Mouse (Mus musculus) CH12.LX (cell line): Measurements from ENCODE around the gene Tspan5. TPM values are rescaled to one million over a fixed set of nuclear protein-coding genes. Genes with fewer than 3 reads are reported as not detected.

Experiments
- DNase-seq: peaks from one replicate; pipeline ENCODE4 v3.0.0-alpha.2; 2013; ENCODE audit errors: extremely low read depth
- H3K27ac ChIP-seq: 2 replicates; pipeline ENCODE4 v1.5.1; 2012; ENCODE audit warnings: low read depth, mild to moderate bottlenecking, control low read depth, moderate library complexity; ENCODE audit not compliant: insufficient read depth
- H3K27me3 ChIP-seq: replicated peaks from 2 replicates; pipeline ENCODE3; 2012; ENCODE audit warnings: inconsistent platforms
- H3K36me3 ChIP-seq, 2 experiments: replicated peaks in 1 of 2; 2 replicates each; pipeline versions ENCODE3 to v1.6.1; 2012; ENCODE audit warnings: inconsistent platforms in 1 of 2, low read length in 1 of 2, mild to moderate bottlenecking in 1 of 2, mixed read lengths in 1 of 2, moderate library complexity in 1 of 2; ENCODE audit not compliant: control insufficient read depth in 1 of 2, insufficient read depth in 1 of 2
- H3K4me1 ChIP-seq, 2 experiments: 2 replicates each; pipeline ENCODE4 v1.6.1; 2012; ENCODE audit warnings: inconsistent platforms in 1 of 2, moderate library complexity in 1 of 2; ENCODE audit not compliant: insufficient read depth in 2 of 2, control insufficient read depth in 1 of 2
- H3K4me2 ChIP-seq: 2 replicates; pipeline ENCODE4 v1.6.1; 2012; ENCODE audit warnings: low read depth, mild to moderate bottlenecking, control low read depth; ENCODE audit not compliant: poor library complexity, insufficient read depth, severe bottlenecking
- H3K4me3 ChIP-seq, 3 experiments: fragments of 150-350 bp in 1 of 3; sonication (generic) in 1 of 3; replicated peaks in 1 of 3; 2 replicates each; pipeline versions ENCODE3 to v1.5.1; 2011 to 2012; ENCODE audit warnings: low read depth in 2 of 3, low read length in 2 of 3, mild to moderate bottlenecking in 2 of 3, moderate library complexity in 2 of 3, control low read depth in 1 of 3, improper control_type of control experiment in 1 of 3, inconsistent platforms in 1 of 3, mixed read lengths in 1 of 3; ENCODE audit not compliant: poor library complexity in 1 of 3
- H3K79me2 ChIP-seq: replicated peaks from 2 replicates; pipeline ENCODE4 v1.6.1; 2012; ENCODE audit warnings: mild to moderate bottlenecking, moderate library complexity; ENCODE audit not compliant: control insufficient read depth, poor library complexity, insufficient read depth, severe bottlenecking; ENCODE audit errors: extremely low read depth
- H3K9ac ChIP-seq: 2 replicates; pipeline ENCODE4 v1.6.1; 2012; ENCODE audit warnings: low read depth, mild to moderate bottlenecking, control low read depth, moderate library complexity; ENCODE audit not compliant: insufficient read depth
- H3K9me3 ChIP-seq: replicated peaks from 2 replicates; pipeline ENCODE3; 2012; ENCODE audit warnings: low read length, inconsistent platforms, mixed read lengths
- BHLHE40 ChIP-seq: IDR thresholded peaks from 2 replicates; pipeline ENCODE4 v1.6.1; 2011; ENCODE audit warnings: mild to moderate bottlenecking, low read depth, low read length, improper control_type of control experiment
- CHD1 ChIP-seq: IDR thresholded peaks from 2 replicates; pipeline ENCODE4 v1.6.1; 2012; ENCODE audit warnings: low read depth, low read length, improper control_type of control experiment, inconsistent platforms
- GABPA ChIP-seq: IDR thresholded peaks from 2 replicates; pipeline ENCODE4 v1.6.1; 2012; ENCODE audit warnings: low read depth, low read length, improper control_type of control experiment, inconsistent platforms; ENCODE audit not compliant: insufficient replicate concordance
- HCFC1 ChIP-seq: IDR thresholded peaks from 2 replicates; pipeline ENCODE4 v1.6.1; 2012; ENCODE audit warnings: low read depth, mild to moderate bottlenecking, inconsistent platforms, low read length, improper control_type of control experiment
- IRF4 ChIP-seq: IDR thresholded peaks from 2 replicates; pipeline ENCODE4 v1.6.1; 2014; ENCODE audit warnings: low read depth, mild to moderate bottlenecking, inconsistent platforms, low read length, improper control_type of control experiment
- KAT2A ChIP-seq: IDR thresholded peaks from 2 replicates; pipeline ENCODE4 v1.6.1; 2012; ENCODE audit warnings: low read length, improper control_type of control experiment, inconsistent platforms; ENCODE audit not compliant: insufficient replicate concordance
- MAFK ChIP-seq: IDR thresholded peaks from 2 replicates; pipeline ENCODE4 v1.6.1; 2011; ENCODE audit warnings: low read length, improper control_type of control experiment; ENCODE audit not compliant: insufficient replicate concordance
- MAX ChIP-seq: IDR thresholded peaks from 2 replicates; pipeline ENCODE4 v1.6.1; 2011; ENCODE audit warnings: low read length, improper control_type of control experiment
- MEF2A ChIP-seq: IDR thresholded peaks from 2 replicates; pipeline ENCODE4 v1.6.1; 2014; ENCODE audit warnings: low read depth, mild to moderate bottlenecking, inconsistent platforms, low read length, improper control_type of control experiment, borderline replicate concordance
- NELFE ChIP-seq: IDR thresholded peaks from 2 replicates; pipeline ENCODE4 v1.6.1; 2011; ENCODE audit warnings: low read depth, low read length, improper control_type of control experiment
- POLR2A ChIP-seq: IDR thresholded peaks from 2 replicates; pipeline ENCODE4 v1.6.1; 2011; ENCODE audit warnings: low read depth, mild to moderate bottlenecking, improper control_type of control experiment, low read length
- POLR2AphosphoS2 ChIP-seq: IDR thresholded peaks from 2 replicates; pipeline ENCODE4 v1.6.1; 2011; ENCODE audit warnings: low read depth, low read length, improper control_type of control experiment
- RAD21 ChIP-seq: IDR thresholded peaks from 2 replicates; pipeline ENCODE4 v1.6.1; 2011; ENCODE audit warnings: low read depth, mild to moderate bottlenecking, low read length, improper control_type of control experiment, moderate library complexity
- SIN3A ChIP-seq: IDR thresholded peaks from 2 replicates; pipeline ENCODE4 v1.6.1; 2012; ENCODE audit warnings: low read length, improper control_type of control experiment, inconsistent platforms
- SMC3 ChIP-seq: IDR thresholded peaks from 2 replicates; pipeline ENCODE4 v1.6.1; 2011; ENCODE audit warnings: low read depth, low read length, improper control_type of control experiment
- TCF12 ChIP-seq: IDR thresholded peaks from 2 replicates; pipeline ENCODE4 v1.6.1; 2014; ENCODE audit warnings: low read depth, mild to moderate bottlenecking, inconsistent platforms, low read length, improper control_type of control experiment
- USF1 ChIP-seq: IDR thresholded peaks from 2 replicates; pipeline ENCODE4 v1.6.1; 2014; ENCODE audit warnings: low read depth, mild to moderate bottlenecking, inconsistent platforms, low read length, improper control_type of control experiment
- USF2 ChIP-seq: conservative IDR thresholded peaks from 2 replicates; pipeline ENCODE4 v1.6.1; 2011; ENCODE audit warnings: low read depth, low read length, improper control_type of control experiment
- ZKSCAN1 ChIP-seq: IDR thresholded peaks from 2 replicates; pipeline ENCODE4 v1.6.1; 2012; ENCODE audit warnings: low read depth, inconsistent platforms, low read length, improper control_type of control experiment, borderline replicate concordance
- ZMIZ1 ChIP-seq: IDR thresholded peaks from 2 replicates; pipeline ENCODE4 v1.6.1; 2012; ENCODE audit warnings: low read depth, mild to moderate bottlenecking, inconsistent platforms, low read length, improper control_type of control experiment
- dilution Hi-C: fragments of 300-500 bp; cut with MboI; formaldehyde crosslinking; loops from 2 replicates; pipeline ENCODE4 v1.14.3; 2020; ENCODE audit warnings: low sequenced_read_pairs; ENCODE audit not compliant: extremely low pct_unique_long_range_greater_than_20kb, extremely low pct_ligation_motif_present
- in situ Hi-C: fragments of 300-500 bp; cut with MboI; formaldehyde crosslinking; loops from 3 replicates; pipeline ENCODE4 v1.14.3; 2019; ENCODE audit warnings: low sequenced_read_pairs, low pct_ligation_motif_present, low pct_unique_long_range_greater_than_20kb, mixed read lengths
- polyA plus RNA-seq: library from polyadenylated mRNA; unstranded; fragments of >175 nt; gene quantifications from 2 replicates; pipeline ENCODE4 v1.2.1, GENCODE M21; 2012; ENCODE audit warnings: low read depth; ENCODE audit not compliant: insufficient read length
- total RNA-seq, 2 experiments: library from RNA; depleted of rRNA; stranded (reverse); fragments of 300-350 nt in 1 of 2; fragments of >200 nt in 1 of 2; gene quantifications; 2 replicates each; pipeline ENCODE4 v1.2.3; 2012 to 2014

Gene Tspan5
- total and polyA plus RNA-seq, 3 experiments = 17.2 to 43.1 (median 25.9) TPM

- TF ChIP-seq BHLHE40 (no peak), RAD21 (no peak), KAT2A (no peak)
- peaks cover 6 to 31% of the 10 kb centered on the region in 2 experiments; a peak in 3 of 4 replicates for H3K4me1 ChIP-seq
- H3K9me3 ChIP-seq = no peaks in the 10 kb centered on the region
- dilution Hi-C loops = no loop called here
- no peak overlapping the region for H3K4me3 ChIP-seq
- no peaks in the 10 kb centered on the region for H3K27me3 ChIP-seq
- no peaks in the 10 kb centered on the region for H3K79me2 ChIP-seq
- peaks cover 0 to 10% of the 10 kb centered on the region in 2 experiments for H3K36me3 ChIP-seq
- in situ Hi-C loops = no loop called here
- H3K4me2 ChIP-seq = no peak overlapping the region
- no peak overlapping the region for H3K27ac ChIP-seq
- no peak overlapping the region for H3K9ac ChIP-seq
- no peak for DNase-seq
Observed at GRCm38 (mm10) chr3:138826243-138826800, 84.3 kb downstream of the Tspan5 start.

- DNase-seq = no peak
- H3K4me1 ChIP-seq = no peaks in the 10 kb centered on the region
- dilution Hi-C loops = no loop called here
- peaks cover 0 to 26% of the 10 kb centered on the region in 2 experiments for H3K36me3 ChIP-seq
- no peak overlapping the region for H3K9ac ChIP-seq
- no peaks in the 10 kb centered on the region for H3K9me3 ChIP-seq
- TF ChIP-seq ZKSCAN1 = no peak
- TF ChIP-seq POLR2AphosphoS2 = no peak
- no peak for TF ChIP-seq USF2
- no peak for TF ChIP-seq MEF2A
- no peak for TF ChIP-seq ZMIZ1
- TF ChIP-seq MAFK = no peak
- TF ChIP-seq IRF4 = no peak
- TF ChIP-seq GABPA = no peak
- no peak for TF ChIP-seq HCFC1
- TF ChIP-seq, all 38 proteins: peak for 0
- no peak overlapping the region for H3K4me3 ChIP-seq
- H3K27ac ChIP-seq = no peak overlapping the region
- H3K27me3 ChIP-seq = no peaks in the 10 kb centered on the region
- in situ Hi-C loops = no loop called here
- H3K79me2 ChIP-seq = no peaks in the 10 kb centered on the region
- H3K4me2 ChIP-seq = no peak overlapping the region
Observed at GRCm38 (mm10) chr3:138832827-138833517, 91.0 kb downstream of the Tspan5 start.

- TF ChIP-seq SIN3A (no peak), BHLHE40 (no peak), CHD1 (no peak), TCF12 (no peak), GABPA (no peak), NELFE (no peak), RAD21 (no peak), POLR2A (no peak), HCFC1 (no peak), MAX (no peak), MEF2A (no peak), USF1 (no peak), KAT2A (no peak), SMC3 (no peak)
- no peak for DNase-seq
- peaks cover 0 to 6% of the 10 kb centered on the region in 2 experiments; a peak in 1 of 4 replicates for H3K4me1 ChIP-seq
- H3K36me3 ChIP-seq = peaks cover 0 to 27% of the 10 kb centered on the region in 2 experiments
- H3K79me2 ChIP-seq = no peaks in the 10 kb centered on the region
- H3K9ac ChIP-seq = no peak overlapping the region
- H3K4me2 ChIP-seq = no peak overlapping the region
- H3K4me3 ChIP-seq = no peak overlapping the region
- H3K9me3 ChIP-seq = no peaks in the 10 kb centered on the region
- dilution Hi-C loops (no loop called here), in situ Hi-C loops (no loop called here)
- H3K27ac ChIP-seq = no peak overlapping the region
- H3K27me3 ChIP-seq = no peaks in the 10 kb centered on the region
Observed at GRCm38 (mm10) chr3:138834174-138834573, 92.2 kb downstream of the Tspan5 start.
